Mouse (Mus musculus) liver, embryonic 13.5 days (tissue): ENCODE data around the gene Gpcpd1. TPM values are rescaled to one million over a fixed set of nuclear protein-coding genes. Genes with fewer than 3 reads are reported as not detected.

Experiments used
- ATAC-seq: fragments of 200-750 bp; cut with Nextera tagmentation; 2 replicates; pipeline ENCODE4 v1.8.0; 2017; ENCODE audit warnings: low read depth, mild to moderate bottlenecking, moderate number of reproducible peaks, moderate library complexity
- DNase-seq: peaks from one replicate; pipeline ENCODE4 v3.0.0; 2022
- H3K27ac ChIP-seq: fragments of 300-500 bp; sonication (generic); 2 replicates; pipeline ENCODE4 v1.5.1; 2015; ENCODE audit warnings: moderate library complexity, mild to moderate bottlenecking, inconsistent platforms
- H3K27me3 ChIP-seq: fragments of 300-500 bp; sonication (generic); 2 replicates; pipeline ENCODE4 v1.6.1; 2015; ENCODE audit warnings: mild to moderate bottlenecking, inconsistent platforms
- H3K36me3 ChIP-seq: fragments of 300-500 bp; sonication (generic); 2 replicates; pipeline ENCODE4 v1.6.1; 2015; ENCODE audit warnings: mild to moderate bottlenecking, inconsistent platforms
- H3K4me1 ChIP-seq: fragments of 300-500 bp; sonication (generic); replicated peaks from 2 replicates; pipeline ENCODE4 v1.6.1; 2015; ENCODE audit warnings: inconsistent platforms
- H3K4me2 ChIP-seq: fragments of 300-500 bp; sonication (generic); 2 replicates; pipeline ENCODE4 v1.6.1; 2015; ENCODE audit warnings: inconsistent platforms, mild to moderate bottlenecking, moderate library complexity
- H3K4me3 ChIP-seq: fragments of 300-500 bp; sonication (generic); replicated peaks from 2 replicates; pipeline ENCODE4 v1.5.1; 2015; ENCODE audit warnings: mild to moderate bottlenecking, inconsistent platforms
- H3K9ac ChIP-seq: fragments of 300-500 bp; sonication (generic); 2 replicates; pipeline ENCODE4 v1.6.1; 2015; ENCODE audit warnings: mild to moderate bottlenecking, inconsistent platforms
- H3K9me3 ChIP-seq: fragments of 300-500 bp; sonication (generic); replicated peaks from 2 replicates; pipeline ENCODE4 v1.6.1; 2016; ENCODE audit warnings: inconsistent platforms
- WGBS: fragments of 180-500 bp; shearing (Covaris S2); methylation state at CpG from one replicate; pipeline ENCODE4 v1.1.7; 2015; ENCODE audit not compliant: insufficient replicate concordance; 5-methylcytosine and 5-hydroxymethylcytosine counted together
- polyA plus RNA-seq: library from polyadenylated mRNA; unstranded; fragments of >200 nt; fragmentation: Nextera tagmentation; extraction: Ambion mirVana; gene quantifications from 2 replicates; pipeline ENCODE4 v1.2.1, GENCODE M21; 2015

The Gpcpd1 gene
- polyA plus RNA-seq, 1 experiment from 2014 or later = 64.5 TPM

DNA sequence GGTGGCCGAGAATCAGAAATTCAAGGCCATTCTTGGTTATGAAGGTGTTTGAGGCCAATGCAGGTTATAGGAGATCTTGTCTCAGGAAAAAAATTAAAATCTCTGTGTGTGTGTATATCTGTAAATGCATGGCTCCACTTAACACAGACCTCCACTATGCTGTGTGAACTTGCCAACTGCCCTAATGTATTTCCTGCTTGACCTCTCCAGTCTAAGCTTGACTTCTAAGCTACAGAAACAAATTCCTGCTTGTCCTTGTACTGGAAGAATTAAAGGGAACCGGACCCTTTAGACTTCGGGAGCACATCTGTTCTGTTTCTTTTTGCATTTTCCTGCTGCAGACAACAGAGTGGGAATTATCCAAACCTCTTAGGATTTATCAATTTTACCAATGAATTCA is 4.4 kb downstream of the Gpcpd1 start:
- H3K4me2 ChIP-seq = no peak overlapping the region
- 67% methylated on average over 3 of the region's 3 CpGs for WGBS

DNA sequence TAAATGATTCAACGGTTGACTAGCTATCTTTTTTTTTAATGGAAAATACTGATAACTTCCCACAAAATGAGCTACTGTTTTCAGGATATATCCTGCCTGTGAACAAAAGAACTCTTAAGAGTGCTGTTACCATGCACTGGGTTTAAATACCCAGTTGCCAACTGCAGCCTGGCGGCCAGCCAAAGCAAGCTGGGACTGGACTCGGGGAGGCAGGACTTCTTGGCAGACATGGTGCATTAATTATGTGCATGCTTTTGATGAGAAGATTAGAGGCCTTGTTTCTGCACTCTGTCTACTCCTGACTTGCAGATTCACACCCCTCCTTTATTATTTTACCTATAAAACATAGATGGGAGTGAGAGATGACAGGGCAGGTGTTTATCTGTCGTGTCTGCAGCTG is 5.3 kb downstream of the Gpcpd1 start:
- ATAC-seq (no peak), DNase-seq (no peak)
- Histone ChIP-seq H3K4me2 (no peak overlapping the region), H3K4me1 (peaks cover 13% of the 10 kb centered on the region), H3K27me3 (no peaks in the 10 kb centered on the region), H3K36me3 (no peaks in the 10 kb centered on the region), H3K9ac (no peak overlapping the region), H3K4me3 (no peak overlapping the region), H3K9me3 (no peaks in the 10 kb centered on the region), H3K27ac (no peak overlapping the region)
- 67% methylated on average over 4 of the region's 4 CpGs for WGBS

More for the DNA sequence above, 4.4 kb downstream of the Gpcpd1 start:
- H3K4me3 ChIP-seq = no peak overlapping the region
- H3K27me3 ChIP-seq = no peaks in the 10 kb centered on the region
- ATAC-seq (no peak), DNase-seq (no peak)
- H3K36me3 ChIP-seq = no peaks in the 10 kb centered on the region
- H3K27ac ChIP-seq = no peak overlapping the region
- peaks cover 13% of the 10 kb centered on the region for H3K4me1 ChIP-seq
- H3K9me3 ChIP-seq = no peaks in the 10 kb centered on the region
- no peak overlapping the region for H3K9ac ChIP-seq

DNA sequence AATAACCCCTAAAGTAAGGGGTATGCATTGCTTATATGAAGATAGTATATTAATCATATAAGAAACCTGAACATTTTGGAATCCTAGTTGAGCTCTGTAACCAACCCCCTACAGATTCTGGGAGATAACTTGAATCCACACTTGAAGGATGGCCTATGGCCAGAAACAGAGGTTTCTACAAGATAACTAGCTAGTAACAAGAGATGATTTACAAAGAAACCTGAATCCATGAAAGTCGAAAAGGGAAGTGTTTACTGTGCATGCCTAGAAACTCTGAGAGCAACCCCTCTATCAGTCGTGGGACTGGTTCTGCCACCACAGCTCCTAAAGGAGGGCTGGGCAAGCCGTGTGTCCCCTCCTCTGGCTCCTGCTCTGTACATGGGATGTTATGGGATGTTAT is 7.8 kb downstream of the Gpcpd1 start:
- H3K4me2 ChIP-seq = no peak overlapping the region
- H3K9ac ChIP-seq = no peak overlapping the region
- DNase-seq (no peak), ATAC-seq (no peak)
- H3K36me3 ChIP-seq = no peaks in the 10 kb centered on the region
- no peaks in the 10 kb centered on the region for H3K9me3 ChIP-seq
- H3K4me1 ChIP-seq = peaks cover 35% of the 10 kb centered on the region
- no peaks in the 10 kb centered on the region for H3K27me3 ChIP-seq
- whole genome bisulfite sequencing = 46% methylated on average over 3 of the region's 3 CpGs
- H3K4me3 ChIP-seq = no peak overlapping the region
- H3K27ac ChIP-seq = no peak overlapping the region

DNA sequence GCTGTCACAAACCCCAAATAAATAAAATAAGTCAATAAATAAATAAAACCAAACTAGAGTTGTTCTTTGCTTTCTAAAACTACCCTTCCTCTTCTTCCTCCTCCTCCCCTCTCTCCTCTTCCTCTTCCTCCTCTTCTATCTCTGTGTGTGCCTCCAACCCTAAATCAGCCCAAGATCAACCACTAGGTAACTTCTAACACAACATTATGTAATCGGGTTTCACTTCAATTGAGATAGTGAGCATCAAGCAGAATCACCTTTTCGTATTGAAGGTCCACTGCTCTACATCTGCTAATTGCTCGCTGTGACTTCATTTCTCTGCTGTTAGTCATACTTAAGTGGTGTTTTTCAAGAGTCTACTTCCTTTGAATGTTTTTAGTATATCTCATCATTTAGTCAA is 8.8 kb downstream of the Gpcpd1 start:
- Histone ChIP-seq H3K4me2 (peak overlapping the region; percentile 78), H3K27me3 (no peaks in the 10 kb centered on the region), H3K4me1 (peaks cover 40% of the 10 kb centered on the region), H3K4me3 (peak overlapping the region; percentile 91; the same call in 1 of the 2 replicates), H3K9ac (peak overlapping the region; percentile 67; the same call in 1 of the 2 replicates), H3K27ac (peak overlapping the region; percentile 66), H3K36me3 (no peaks in the 10 kb centered on the region), H3K9me3 (no peaks in the 10 kb centered on the region)
- DNase-seq (no peak), ATAC-seq (no peak)
- 81% methylated on average over 3 of the region's 3 CpGs for WGBS

DNA sequence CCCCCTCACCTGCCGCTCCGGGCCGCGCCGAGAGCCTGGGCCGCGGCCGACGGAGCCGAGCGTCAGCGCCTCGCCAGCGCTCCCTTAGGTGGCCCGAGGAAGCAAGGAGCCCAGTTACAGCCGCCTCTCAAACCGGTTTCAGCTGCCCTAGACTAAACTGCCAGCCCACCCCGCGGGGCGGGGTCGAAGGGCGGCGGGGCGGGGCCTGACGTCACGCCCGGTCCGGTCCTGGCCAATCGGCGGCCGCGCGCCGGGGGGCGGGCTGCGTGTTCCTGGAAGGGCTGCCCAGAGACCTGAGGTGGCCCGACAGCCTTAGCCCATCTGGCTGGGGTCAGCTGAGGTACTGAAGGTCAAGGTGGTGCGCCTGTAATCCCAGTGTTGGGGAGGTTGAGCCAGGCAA is 9.5 kb downstream of the Gpcpd1 start:
- under 1% methylated on average over 38 of the region's 38 CpGs for WGBS
- no peaks in the 10 kb centered on the region for H3K27me3 ChIP-seq
- no peaks in the 10 kb centered on the region for H3K36me3 ChIP-seq
- DNase-seq = peak; percentile 97
- peak overlapping the region; percentile 78 for H3K4me2 ChIP-seq
- peak overlapping the region; percentile 99 for H3K9ac ChIP-seq
- peak; percentile 95 for ATAC-seq
- peaks cover 45% of the 10 kb centered on the region for H3K4me1 ChIP-seq
- peak overlapping the region; percentile 91 for H3K4me3 ChIP-seq
- peak overlapping the region; percentile 99 for H3K27ac ChIP-seq
- H3K9me3 ChIP-seq = no peaks in the 10 kb centered on the region

DNA sequence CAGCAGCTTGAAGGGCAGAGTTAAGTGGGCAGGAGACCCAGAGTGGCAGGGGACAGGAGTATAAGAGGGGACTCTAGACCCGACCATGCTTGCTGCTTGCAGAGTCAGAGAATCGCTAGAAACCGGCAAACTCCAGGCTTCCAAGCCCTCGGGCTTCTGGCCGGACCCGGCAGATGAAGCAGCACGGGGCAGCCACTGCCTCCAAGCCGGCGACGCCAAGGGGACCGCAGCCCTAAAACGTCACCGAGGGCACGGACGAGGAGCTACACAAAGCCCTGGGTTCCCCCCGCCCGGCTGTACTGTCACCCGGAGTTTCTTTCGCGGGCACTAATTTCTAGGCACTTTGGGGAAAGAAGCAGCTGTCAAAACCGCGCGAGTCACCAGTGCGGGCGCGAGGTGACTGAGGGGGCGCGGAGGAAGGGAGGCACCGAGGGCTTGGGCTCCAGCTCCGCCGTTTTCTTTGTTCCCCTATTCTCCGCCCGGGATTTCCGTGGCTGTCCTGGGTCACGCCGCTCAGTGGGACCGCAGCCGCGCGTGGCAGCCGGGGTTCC is 10.0 kb downstream of the Gpcpd1 start:
- peak overlapping the region; percentile 78 for H3K4me2 ChIP-seq
- peak; percentile 54 for ATAC-seq
- peak; percentile 59 for DNase-seq
- under 1% methylated on average over 40 of the region's 41 CpGs for WGBS
- H3K4me3 ChIP-seq = peak overlapping the region; percentile 91
- H3K4me1 ChIP-seq = peaks cover 49% of the 10 kb centered on the region
- no peaks in the 10 kb centered on the region for H3K27me3 ChIP-seq
- peak overlapping the region; percentile 99 for H3K9ac ChIP-seq
- H3K27ac ChIP-seq = peak overlapping the region; percentile 99
- no peaks in the 10 kb centered on the region; the same call in 1 of the 2 replicates for H3K36me3 ChIP-seq
- no peaks in the 10 kb centered on the region for H3K9me3 ChIP-seq

DNA sequence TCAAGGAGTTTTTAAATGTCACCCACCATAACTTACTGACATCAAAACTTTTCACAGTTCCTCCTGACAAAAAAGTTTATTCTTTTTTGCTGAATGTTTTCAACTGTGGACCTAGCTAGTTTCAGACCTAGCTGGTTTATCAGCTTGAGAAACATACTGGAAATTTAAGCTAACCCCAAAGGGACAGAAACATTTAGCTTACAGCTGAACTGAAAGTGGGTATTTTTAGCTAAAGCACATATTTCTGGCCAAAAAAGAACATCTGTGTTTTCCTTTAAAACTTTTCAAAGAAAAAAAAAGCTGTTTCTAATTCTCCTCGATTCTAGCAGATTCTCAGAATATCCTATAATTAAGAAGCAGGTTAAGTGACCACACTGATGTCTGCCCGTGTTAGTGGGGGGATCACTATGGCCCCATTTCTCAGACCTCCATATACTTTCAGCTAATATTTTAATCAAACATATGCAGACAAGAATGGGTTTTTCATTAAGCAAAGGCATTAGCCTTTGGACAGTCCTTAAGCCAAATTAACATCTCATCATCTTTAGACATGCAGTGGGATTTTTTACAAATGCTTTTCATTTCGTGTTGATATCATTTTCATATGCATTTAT is 10.9 kb downstream of the Gpcpd1 start:
- H3K27me3 ChIP-seq = no peaks in the 10 kb centered on the region
- ATAC-seq (no peak), DNase-seq (no peak)
- no peaks in the 10 kb centered on the region for H3K9me3 ChIP-seq
- 26% methylated on average over 3 of the region's 3 CpGs for WGBS
- peak overlapping the region; percentile 99 for H3K9ac ChIP-seq
- peak overlapping the region; percentile 99 for H3K27ac ChIP-seq
- H3K4me1 ChIP-seq = peaks cover 50% of the 10 kb centered on the region
- peaks cover 6% of the 10 kb centered on the region for H3K36me3 ChIP-seq
- H3K4me2 ChIP-seq = peak overlapping the region; percentile 78
- H3K4me3 ChIP-seq = peak overlapping the region; percentile 91

DNA sequence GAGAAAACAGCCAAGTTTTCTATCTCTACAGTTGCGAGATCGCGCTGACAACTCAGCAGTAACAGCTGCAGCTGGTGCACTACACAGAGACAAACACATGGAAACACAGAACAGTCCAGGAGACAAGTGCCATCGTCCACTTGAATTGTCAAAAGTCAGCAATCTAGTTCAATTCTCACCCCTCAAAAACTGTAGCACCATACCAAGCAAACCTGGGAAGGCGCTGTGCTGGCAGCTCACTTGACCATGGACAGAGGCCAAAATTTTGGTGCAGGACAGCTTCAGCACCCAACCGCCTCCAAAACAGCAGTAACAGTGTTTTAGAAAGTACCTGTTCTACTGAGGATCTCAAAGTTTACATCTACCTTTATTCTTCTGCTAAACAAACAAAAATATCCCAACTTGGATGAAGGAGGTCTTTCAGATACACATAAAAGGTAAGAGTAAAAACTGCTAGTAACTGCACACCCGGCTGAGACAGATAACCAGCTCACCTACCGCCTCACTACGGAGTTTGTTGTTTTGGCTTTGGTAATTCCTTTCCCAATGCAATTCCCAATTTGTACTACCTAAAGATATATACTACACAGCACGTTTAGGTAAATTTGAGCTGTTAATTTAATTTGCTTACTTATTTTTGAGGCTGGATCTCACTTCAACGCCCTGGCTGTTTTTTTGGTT is 11.6 kb downstream of the Gpcpd1 start:
- no peaks in the 10 kb centered on the region for H3K27me3 ChIP-seq
- H3K9ac ChIP-seq = peak overlapping the region; percentile 99
- peak overlapping the region; percentile 99 for H3K27ac ChIP-seq
- H3K4me1 ChIP-seq = peaks cover 55% of the 10 kb centered on the region
- H3K9me3 ChIP-seq = no peaks in the 10 kb centered on the region
- H3K36me3 ChIP-seq = peaks cover 14% of the 10 kb centered on the region
- peak overlapping the region; percentile 78 for H3K4me2 ChIP-seq
- DNase-seq (no peak), ATAC-seq (no peak)
- peak overlapping the region; percentile 91 for H3K4me3 ChIP-seq
- 57% methylated on average over 11 of the region's 11 CpGs for WGBS

DNA sequence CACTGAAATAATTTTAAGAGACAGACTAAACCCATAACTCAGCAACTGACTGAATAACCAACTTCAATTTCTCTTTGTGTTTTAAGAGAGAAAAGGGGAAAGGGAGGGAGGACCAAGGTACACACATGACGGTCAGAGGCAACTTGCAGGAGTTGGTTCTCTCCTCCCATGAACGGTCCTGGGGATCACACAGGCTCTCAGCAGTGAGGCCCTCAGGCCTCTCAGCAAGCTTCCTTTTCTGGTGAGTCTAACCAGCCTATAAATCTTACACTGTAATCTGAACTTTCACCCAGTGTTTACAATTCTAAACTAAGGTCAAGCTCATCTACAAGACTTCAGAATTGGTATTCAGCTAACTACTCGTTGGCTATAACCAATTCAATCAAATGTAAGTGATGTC is 12.3 kb downstream of the Gpcpd1 start:
- Histone ChIP-seq H3K4me3 (peak overlapping the region; percentile 91), H3K4me1 (peaks cover 55% of the 10 kb centered on the region), H3K36me3 (peaks cover 20% of the 10 kb centered on the region), H3K27me3 (no peaks in the 10 kb centered on the region), H3K27ac (peak overlapping the region; percentile 99), H3K9ac (peak overlapping the region; percentile 99), H3K4me2 (peak overlapping the region; percentile 78), H3K9me3 (no peaks in the 10 kb centered on the region)
- no peak for DNase-seq
- 57% methylated on average over 3 of the region's 3 CpGs for WGBS
- no peak for ATAC-seq

DNA sequence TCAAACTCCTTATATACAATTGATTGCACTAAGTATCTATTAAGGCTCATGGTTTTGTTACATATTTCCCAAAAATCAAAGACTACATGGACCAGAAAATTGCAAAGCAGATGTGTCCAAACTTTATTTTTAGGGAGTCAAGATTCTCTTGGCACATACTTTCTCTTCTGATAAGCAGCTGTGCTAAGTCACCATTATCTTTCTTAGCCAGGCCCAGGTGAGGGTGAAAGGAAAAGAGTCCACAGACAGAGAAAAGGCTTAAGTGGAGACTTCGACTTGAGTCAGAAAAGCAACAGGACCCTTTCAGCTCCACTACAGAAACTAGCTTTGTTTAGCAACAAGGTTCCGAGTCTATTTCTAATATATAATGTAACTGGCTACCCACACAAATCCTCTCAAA is 14.2 kb downstream of the Gpcpd1 start:
- H3K9me3 ChIP-seq = no peaks in the 10 kb centered on the region
- H3K27me3 ChIP-seq = no peaks in the 10 kb centered on the region
- peak overlapping the region; percentile 64 for H3K9ac ChIP-seq
- peak overlapping the region; percentile 85 for H3K27ac ChIP-seq
- H3K4me2 ChIP-seq = peak overlapping the region; percentile 56
- ATAC-seq (peak; percentile 39), DNase-seq (peak; percentile 74)
- peaks cover 36% of the 10 kb centered on the region for H3K36me3 ChIP-seq
- 33% methylated on average over 2 of the region's 2 CpGs for WGBS
- H3K4me3 ChIP-seq = peak overlapping the region; percentile 41
- peaks cover 50% of the 10 kb centered on the region for H3K4me1 ChIP-seq

DNA sequence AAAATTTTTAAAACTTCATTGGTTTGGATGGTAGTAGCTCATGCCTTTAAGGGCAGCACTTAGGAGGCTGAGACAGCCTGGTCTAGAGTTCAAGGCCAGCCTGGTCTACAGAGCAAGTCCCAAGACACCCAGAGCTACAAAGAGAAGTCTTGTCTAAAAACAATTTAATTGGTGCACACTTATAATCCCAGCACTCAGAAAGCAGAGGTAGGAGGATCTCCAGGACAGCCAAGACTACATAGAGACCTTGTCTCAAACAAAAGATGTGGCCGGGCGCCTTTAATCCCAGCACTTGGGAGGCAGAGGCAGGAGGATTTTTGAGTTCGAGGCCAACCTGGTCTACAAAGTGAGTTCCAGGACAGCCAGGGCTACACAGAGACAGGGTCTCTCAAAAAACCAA is 14.9 kb downstream of the Gpcpd1 start:
- WGBS = 85% methylated on average over 3 of the region's 3 CpGs
- H3K36me3 ChIP-seq = peaks cover 42% of the 10 kb centered on the region
- ATAC-seq (no peak), DNase-seq (no peak)
- H3K27me3 ChIP-seq = no peaks in the 10 kb centered on the region
- peak overlapping the region; percentile 56 for H3K4me2 ChIP-seq
- H3K27ac ChIP-seq = peak overlapping the region; percentile 79
- peak overlapping the region; percentile 33 for H3K4me3 ChIP-seq
- peak overlapping the region; percentile 53 for H3K9ac ChIP-seq
- H3K9me3 ChIP-seq = no peaks in the 10 kb centered on the region
- H3K4me1 ChIP-seq = peaks cover 49% of the 10 kb centered on the region
